Mouse (Mus musculus): ENCODE data around the gene Rab14. TPM values are rescaled to one million over a fixed set of nuclear protein-coding genes. Genes with fewer than 3 reads are reported as not detected.

Gene Rab14
- 212 and 239 TPM in 2 replicates for polyA plus RNA-seq (2014; fragmentation: Nextera tagmentation; extraction: Ambion mirVana)

DNA sequence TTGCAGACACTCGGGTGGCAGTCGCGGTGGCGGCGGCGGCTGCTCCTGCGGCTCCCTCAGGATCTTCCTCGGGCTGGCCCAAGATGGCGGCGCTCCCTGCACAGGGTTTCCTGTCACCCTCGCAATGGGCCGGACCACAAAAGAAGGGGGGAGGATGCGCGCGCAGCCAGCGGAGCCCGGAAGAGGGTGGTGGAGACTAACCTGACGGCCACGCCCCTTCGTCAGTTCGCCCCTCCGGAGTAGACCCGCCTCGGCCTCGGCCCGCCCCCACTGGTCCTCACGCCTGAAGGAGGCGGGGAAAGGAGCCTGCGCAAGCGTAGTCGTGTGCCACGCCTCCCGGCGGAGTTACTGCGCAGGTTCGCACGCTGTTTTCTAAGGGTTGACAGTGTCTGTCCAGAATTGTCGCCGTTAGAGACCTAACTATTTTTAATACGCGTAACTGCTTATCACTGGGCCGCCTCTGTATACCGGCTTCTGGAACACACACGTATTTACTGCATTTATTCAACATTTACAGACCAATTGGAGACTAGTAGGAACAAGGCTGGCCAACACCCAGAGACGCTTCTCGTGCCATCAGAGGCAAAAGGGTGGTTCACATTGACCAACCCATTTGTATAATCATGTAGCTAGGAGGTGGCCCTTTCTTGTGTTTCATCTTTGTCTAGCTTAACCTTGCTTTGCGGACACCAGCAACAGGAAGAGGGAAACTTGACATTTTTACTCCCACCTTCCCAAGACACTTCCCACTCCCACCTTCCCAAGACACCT lies at the start of gene Rab14:
TSS of gene Rab14 (minus strand) at position 223 of the 771 bp plus-strand sequence.
- Histone ChIP-seq H3K27me3 (ENCODE audit: control insufficient read depth, insufficient read depth, low read length) (no peaks in the 10 kb centered on the region), H3K36me3 (ENCODE audit: control insufficient read depth, insufficient read depth, low read length) (no peaks in the 10 kb centered on the region), H3K4me1 (ENCODE audit: control insufficient read depth, insufficient read depth, low read length) (peaks cover 6% of the 10 kb centered on the region; the same call in 1 of the 2 replicates), H3K9ac (ENCODE audit: low read depth, low read length) (peak within 1 kb of the TSS; percentile 99), H3K4me2 (peak within 1 kb of the TSS; percentile 92), H3K9me3 (replicated peaks; ENCODE audit: control insufficient read depth, low read length) (no peaks in the 10 kb centered on the region), H3K4me3 (ENCODE audit: low read depth, low read length) (peak within 1 kb of the TSS; percentile 98), H3K27ac (ENCODE audit: low read depth, low read length) (peak within 1 kb of the TSS; percentile 96)
- ATAC-seq (replicated peaks; ENCODE audit: insufficient number of reproducible peaks, low FRiP score, low TSS enrichment) = peak; percentile 97
- WGBS (ENCODE audit: insufficient replicate concordance) = 1% methylated on average over 44 of the region's 47 CpGs

DNA sequence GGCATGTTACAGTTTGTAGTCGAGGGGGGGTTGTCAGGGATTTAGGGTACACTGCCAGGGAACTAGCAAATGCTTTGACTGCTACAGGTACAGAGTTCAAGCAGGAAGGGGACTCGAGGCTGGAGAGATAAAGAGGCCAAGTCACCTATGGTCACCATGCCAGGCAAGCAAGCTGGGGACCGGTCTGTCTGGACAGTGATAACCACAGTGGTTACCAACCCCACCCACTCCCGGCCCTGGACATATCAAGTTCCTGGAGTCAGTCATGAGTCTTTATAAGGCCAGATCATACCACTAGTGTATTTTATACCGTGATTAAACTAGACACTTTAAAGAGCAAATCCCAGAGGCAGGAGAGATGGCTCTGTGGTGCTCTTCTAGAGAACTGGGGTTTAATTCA lies 46.8 kb upstream of the Rab14 start:
- Histone ChIP-seq H3K4me3 (ENCODE audit: low read depth, low read length) (no peak overlapping the region), H3K4me2 (no peak overlapping the region), H3K36me3 (ENCODE audit: control insufficient read depth, insufficient read depth, low read length) (no peaks in the 10 kb centered on the region), H3K27ac (ENCODE audit: low read depth, low read length) (no peak overlapping the region), H3K4me1 (ENCODE audit: control insufficient read depth, insufficient read depth, low read length) (no peaks in the 10 kb centered on the region), H3K9me3 (replicated peaks; ENCODE audit: control insufficient read depth, low read length) (no peaks in the 10 kb centered on the region), H3K9ac (ENCODE audit: low read depth, low read length) (no peak overlapping the region), H3K27me3 (ENCODE audit: control insufficient read depth, insufficient read depth, low read length) (no peaks in the 10 kb centered on the region)
- WGBS (ENCODE audit: insufficient replicate concordance) = 48% methylated on average over 5 of the region's 5 CpGs
- ATAC-seq (replicated peaks; ENCODE audit: insufficient number of reproducible peaks, low FRiP score, low TSS enrichment) = no peak

DNA sequence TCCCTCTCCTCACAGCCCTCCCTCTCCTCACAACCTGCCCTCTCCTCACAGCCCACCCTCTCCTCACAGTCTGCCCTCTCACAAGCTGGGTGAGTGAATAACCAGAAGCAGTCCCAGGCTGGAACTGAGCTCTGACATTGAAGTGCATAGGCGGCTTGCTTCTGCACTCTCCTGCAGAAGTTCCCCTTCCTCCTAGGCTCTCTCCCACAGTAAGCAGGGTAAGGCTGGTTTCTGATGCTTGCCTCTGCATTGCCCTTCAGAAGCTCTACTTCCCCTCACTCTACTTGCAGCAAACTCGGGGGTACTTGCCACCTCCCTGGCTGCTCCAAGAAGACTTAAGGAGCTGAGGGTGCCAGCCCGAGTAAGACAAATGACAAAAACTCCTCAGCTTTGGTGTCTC lies 43.3 kb upstream of the Rab14 start:
- no peak overlapping the region for H3K4me2 ChIP-seq
- H3K9ac ChIP-seq (ENCODE audit: low read depth, low read length) = no peak overlapping the region
- H3K4me3 ChIP-seq (ENCODE audit: low read depth, low read length) = no peak overlapping the region
- WGBS (ENCODE audit: insufficient replicate concordance) = 39% methylated on average over 3 of the region's 3 CpGs
- H3K27ac ChIP-seq (ENCODE audit: low read depth, low read length) = no peak overlapping the region
- no peak for ATAC-seq (replicated peaks; ENCODE audit: insufficient number of reproducible peaks, low FRiP score, low TSS enrichment)
- no peaks in the 10 kb centered on the region for H3K4me1 ChIP-seq (ENCODE audit: control insufficient read depth, insufficient read depth, low read length)
- no peaks in the 10 kb centered on the region for H3K36me3 ChIP-seq (ENCODE audit: control insufficient read depth, insufficient read depth, low read length)
- no peaks in the 10 kb centered on the region for H3K27me3 ChIP-seq (ENCODE audit: control insufficient read depth, insufficient read depth, low read length)
- no peaks in the 10 kb centered on the region for H3K9me3 ChIP-seq (replicated peaks; ENCODE audit: control insufficient read depth, low read length)

DNA sequence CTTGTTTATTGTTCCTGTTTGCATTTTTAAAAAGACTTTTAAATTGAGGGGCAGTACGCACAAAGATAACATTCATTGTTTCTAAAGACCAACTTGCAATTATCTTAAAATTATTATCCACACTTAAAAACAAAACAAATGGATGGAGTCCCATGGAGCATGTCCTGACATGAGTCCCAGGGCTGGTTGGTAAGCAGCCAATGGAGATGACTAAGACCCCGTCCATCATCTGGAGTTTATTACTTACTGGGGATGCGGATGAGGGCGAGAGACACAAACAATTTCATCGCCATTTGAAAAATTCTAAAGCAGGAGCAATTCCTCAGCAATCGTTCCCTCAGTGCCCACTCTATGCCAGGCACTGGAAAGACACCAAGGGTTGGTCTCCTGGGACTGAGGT lies 34.1 kb upstream of the Rab14 start:
- ATAC-seq (replicated peaks; ENCODE audit: insufficient number of reproducible peaks, low FRiP score, low TSS enrichment) = no peak
- Histone ChIP-seq H3K36me3 (ENCODE audit: control insufficient read depth, insufficient read depth, low read length) (no peaks in the 10 kb centered on the region), H3K4me3 (ENCODE audit: low read depth, low read length) (no peak overlapping the region), H3K9ac (ENCODE audit: low read depth, low read length) (no peak overlapping the region), H3K9me3 (replicated peaks; ENCODE audit: control insufficient read depth, low read length) (no peaks in the 10 kb centered on the region), H3K4me1 (ENCODE audit: control insufficient read depth, insufficient read depth, low read length) (peaks cover 21% of the 10 kb centered on the region), H3K27me3 (ENCODE audit: control insufficient read depth, insufficient read depth, low read length) (no peaks in the 10 kb centered on the region), H3K27ac (ENCODE audit: low read depth, low read length) (no peak overlapping the region), H3K4me2 (no peak overlapping the region)
- WGBS (ENCODE audit: insufficient replicate concordance) = 81% methylated on average over 6 of the region's 6 CpGs

DNA sequence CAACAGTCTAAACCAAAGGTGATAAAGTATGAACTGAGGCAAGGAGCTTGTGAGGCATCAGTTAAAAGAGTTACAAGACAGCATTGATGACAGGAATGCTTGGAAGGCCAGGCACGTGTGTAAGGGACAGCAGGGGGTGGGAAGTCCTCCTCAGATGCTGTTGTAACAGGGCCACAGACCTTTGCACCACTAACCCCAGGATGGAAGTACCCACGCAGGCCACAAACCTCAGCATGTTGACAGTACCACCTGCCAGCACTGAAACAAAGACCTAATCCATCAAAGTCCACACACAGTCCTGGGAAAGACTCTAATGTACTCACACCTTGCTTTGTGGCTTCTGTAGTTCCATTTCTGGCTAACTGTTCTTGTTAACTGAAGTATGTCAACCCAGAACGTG lies 33.0 kb upstream of the Rab14 start:
- 21% methylated on average over 3 of the region's 3 CpGs for WGBS (ENCODE audit: insufficient replicate concordance)
- Histone ChIP-seq H3K4me2 (no peak overlapping the region), H3K9ac (ENCODE audit: low read depth, low read length) (no peak overlapping the region), H3K4me1 (ENCODE audit: control insufficient read depth, insufficient read depth, low read length) (peaks cover 21% of the 10 kb centered on the region), H3K27ac (ENCODE audit: low read depth, low read length) (no peak overlapping the region), H3K36me3 (ENCODE audit: control insufficient read depth, insufficient read depth, low read length) (no peaks in the 10 kb centered on the region), H3K9me3 (replicated peaks; ENCODE audit: control insufficient read depth, low read length) (no peaks in the 10 kb centered on the region), H3K27me3 (ENCODE audit: control insufficient read depth, insufficient read depth, low read length) (no peaks in the 10 kb centered on the region), H3K4me3 (ENCODE audit: low read depth, low read length) (no peak overlapping the region)
- ATAC-seq (replicated peaks; ENCODE audit: insufficient number of reproducible peaks, low FRiP score, low TSS enrichment) = no peak

DNA sequence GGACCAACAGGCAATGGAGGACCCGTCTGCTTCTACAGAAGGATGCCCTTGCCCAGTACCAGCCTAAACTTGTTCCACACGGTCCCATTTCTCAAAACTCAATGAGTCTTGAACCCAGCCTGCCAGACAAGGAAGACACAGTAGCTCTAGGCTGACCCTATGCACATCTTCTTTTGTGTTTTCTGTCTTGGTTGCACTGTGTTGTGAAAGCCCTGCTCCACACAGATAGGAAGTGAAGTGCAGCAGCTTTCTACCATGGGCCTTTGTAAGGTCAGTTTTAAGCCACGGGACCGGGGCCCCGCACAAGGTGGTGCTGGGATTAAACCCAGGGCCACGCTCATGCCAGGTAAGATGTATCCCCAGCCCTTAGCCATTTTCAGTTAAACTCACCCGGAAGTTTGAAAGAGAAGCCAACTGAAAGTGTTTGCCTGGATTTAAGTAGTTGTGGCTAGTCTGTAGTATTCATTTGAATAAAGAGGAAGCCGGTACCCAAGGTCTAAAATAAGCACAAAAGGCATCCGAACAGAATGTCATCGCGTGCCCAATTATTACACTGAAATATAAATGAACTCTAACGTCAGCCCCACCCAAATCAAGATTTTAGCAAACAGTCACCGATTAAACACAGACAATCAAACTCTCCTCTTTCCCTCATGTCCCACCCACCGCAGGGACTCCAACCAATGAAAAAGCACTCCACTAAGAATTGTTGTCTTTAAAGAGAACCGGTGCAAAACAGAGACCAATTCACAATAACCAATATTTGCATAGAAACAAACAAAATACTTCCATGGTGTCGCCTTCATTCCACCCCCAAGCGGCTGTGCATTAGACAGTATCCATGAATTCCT lies 31.9 kb upstream of the Rab14 start:
- Histone ChIP-seq H3K36me3 (ENCODE audit: control insufficient read depth, insufficient read depth, low read length) (no peaks in the 10 kb centered on the region), H3K4me1 (ENCODE audit: control insufficient read depth, insufficient read depth, low read length) (peaks cover 21% of the 10 kb centered on the region), H3K9me3 (replicated peaks; ENCODE audit: control insufficient read depth, low read length) (no peaks in the 10 kb centered on the region), H3K27ac (ENCODE audit: low read depth, low read length) (peak overlapping the region; percentile 32; the same call in 1 of the 2 replicates), H3K4me3 (ENCODE audit: low read depth, low read length) (no peak overlapping the region), H3K9ac (ENCODE audit: low read depth, low read length) (no peak overlapping the region), H3K4me2 (no peak overlapping the region), H3K27me3 (ENCODE audit: control insufficient read depth, insufficient read depth, low read length) (no peaks in the 10 kb centered on the region)
- 58% methylated on average over 17 of the region's 17 CpGs for WGBS (ENCODE audit: insufficient replicate concordance)
- ATAC-seq (replicated peaks; ENCODE audit: insufficient number of reproducible peaks, low FRiP score, low TSS enrichment) = no peak

DNA sequence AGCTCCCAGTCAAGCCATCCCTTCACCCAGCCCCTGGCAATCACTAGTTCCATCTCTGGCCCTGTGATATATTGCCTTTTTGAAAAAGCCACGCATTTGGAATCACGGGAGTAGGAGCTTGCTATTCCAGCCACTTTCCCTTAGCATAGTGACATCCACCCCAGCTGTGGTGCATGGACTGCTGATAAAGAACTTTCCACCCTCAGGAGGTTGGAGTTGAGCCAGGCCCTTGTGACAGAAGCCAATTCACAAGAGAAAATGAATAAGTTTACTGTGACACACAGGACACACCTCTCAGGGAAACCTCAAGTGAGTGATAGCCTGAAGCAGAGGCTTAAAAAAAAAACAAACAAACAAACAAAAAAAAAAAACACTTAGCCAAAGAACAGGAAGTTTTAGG lies 31.0 kb upstream of the Rab14 start:
- Histone ChIP-seq H3K4me2 (no peak overlapping the region), H3K27ac (ENCODE audit: low read depth, low read length) (no peak overlapping the region), H3K4me3 (ENCODE audit: low read depth, low read length) (no peak overlapping the region), H3K27me3 (ENCODE audit: control insufficient read depth, insufficient read depth, low read length) (no peaks in the 10 kb centered on the region), H3K4me1 (ENCODE audit: control insufficient read depth, insufficient read depth, low read length) (peaks cover 21% of the 10 kb centered on the region), H3K9me3 (replicated peaks; ENCODE audit: control insufficient read depth, low read length) (no peaks in the 10 kb centered on the region), H3K36me3 (ENCODE audit: control insufficient read depth, insufficient read depth, low read length) (no peaks in the 10 kb centered on the region), H3K9ac (ENCODE audit: low read depth, low read length) (no peak overlapping the region)
- 29% methylated on average over 2 of the region's 2 CpGs for WGBS (ENCODE audit: insufficient replicate concordance)
- no peak for ATAC-seq (replicated peaks; ENCODE audit: insufficient number of reproducible peaks, low FRiP score, low TSS enrichment)

DNA sequence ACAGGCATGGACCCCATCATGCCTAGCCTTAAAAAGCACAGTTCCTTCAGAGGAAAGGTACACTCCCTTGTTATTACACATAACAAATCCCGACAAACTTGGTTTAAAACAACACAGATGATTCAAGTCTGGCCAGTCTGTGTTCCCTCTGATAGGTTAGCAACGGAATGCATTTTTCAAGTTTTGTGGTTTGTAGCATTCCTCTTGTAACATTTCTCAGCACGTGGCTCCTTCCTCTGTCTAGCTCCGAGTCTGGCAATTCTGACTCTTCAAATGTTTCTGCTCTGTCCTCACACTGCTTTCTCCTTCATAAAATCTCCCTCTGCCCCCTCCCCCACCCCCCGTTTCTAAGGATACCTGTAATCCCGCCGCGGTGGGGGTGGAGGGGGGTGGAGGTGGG lies 29.3 kb upstream of the Rab14 start:
- no peak overlapping the region for H3K4me2 ChIP-seq
- no peaks in the 10 kb centered on the region for H3K36me3 ChIP-seq (ENCODE audit: control insufficient read depth, insufficient read depth, low read length)
- 23% methylated on average over 8 of the region's 8 CpGs for WGBS (ENCODE audit: insufficient replicate concordance)

More for the DNA sequence above, 29.3 kb upstream of the Rab14 start:
- Histone ChIP-seq H3K9ac (ENCODE audit: low read depth, low read length) (no peak overlapping the region), H3K4me3 (ENCODE audit: low read depth, low read length) (no peak overlapping the region), H3K27me3 (ENCODE audit: control insufficient read depth, insufficient read depth, low read length) (no peaks in the 10 kb centered on the region), H3K9me3 (replicated peaks; ENCODE audit: control insufficient read depth, low read length) (no peaks in the 10 kb centered on the region), H3K27ac (ENCODE audit: low read depth, low read length) (no peak overlapping the region), H3K4me1 (ENCODE audit: control insufficient read depth, insufficient read depth, low read length) (peaks cover 21% of the 10 kb centered on the region)
- ATAC-seq (replicated peaks; ENCODE audit: insufficient number of reproducible peaks, low FRiP score, low TSS enrichment) = no peak

All from heart, embryonic 11.5 days (tissue).